Mouse (Mus musculus) forebrain, embryonic 14.5 days (tissue): ENCODE measurements around the gene Hpn. TPM values are rescaled to one million over a fixed set of nuclear protein-coding genes. Genes with fewer than 3 reads are reported as not detected.

Source experiments
- ATAC-seq: fragments of 200-750 bp; cut with Nextera tagmentation; 2 replicates; pipeline ENCODE4 v1.8.0; 2017; ENCODE audit warnings: mild to moderate bottlenecking, moderate library complexity
- DNase-seq: peaks from one replicate; pipeline ENCODE4 v3.0.0-alpha.2; 2015; ENCODE audit warnings: low spot score
- H3K27ac ChIP-seq: fragments of 300-500 bp; sonication (generic); 2 replicates; pipeline ENCODE4 v1.5.1; 2014; ENCODE audit warnings: low read depth, mild to moderate bottlenecking, control low read depth, low read length, moderate library complexity
- H3K27me3 ChIP-seq: fragments of 300-500 bp; sonication (generic); replicated peaks from 2 replicates; pipeline ENCODE4 v1.6.1; 2014; ENCODE audit warnings: low read length, control low read depth, mixed read lengths; ENCODE audit not compliant: control insufficient read depth, insufficient read depth
- H3K36me3 ChIP-seq: fragments of 300-500 bp; sonication (generic); 2 replicates; pipeline ENCODE4 v1.6.1; 2014; ENCODE audit warnings: low read length, control low read depth; ENCODE audit not compliant: control insufficient read depth, insufficient read depth
- H3K4me1 ChIP-seq: fragments of 300-500 bp; sonication (generic); 2 replicates; pipeline ENCODE4 v1.6.1; 2014; ENCODE audit warnings: antibody characterized with exemption, low read length, control low read depth; ENCODE audit not compliant: control insufficient read depth, insufficient read depth
- H3K4me2 ChIP-seq: fragments of 300-500 bp; sonication (generic); 2 replicates; pipeline ENCODE4 v1.6.1; 2014; ENCODE audit warnings: mild to moderate bottlenecking, control low read depth, low read length
- H3K4me3 ChIP-seq: fragments of 300-500 bp; sonication (generic); 2 replicates; pipeline ENCODE4 v1.5.1; 2014; ENCODE audit warnings: low read depth, low read length, control low read depth
- H3K9ac ChIP-seq: fragments of 300-500 bp; sonication (generic); 2 replicates; pipeline ENCODE4 v1.6.1; 2014; ENCODE audit warnings: mild to moderate bottlenecking, low read length, control low read depth, moderate library complexity
- H3K9me3 ChIP-seq: fragments of 300-500 bp; sonication (generic); replicated peaks from 2 replicates; pipeline ENCODE4 v1.6.1; 2016; ENCODE audit warnings: low read length, control low read depth, mixed read lengths; ENCODE audit not compliant: control insufficient read depth
- WGBS: fragments of 180-500 bp; shearing (Covaris S2); extraction: QIAGEN DNeasy Blood & Tissue Kit; methylation state at CpG from one replicate; pipeline ENCODE4 v1.1.7; 2014; 5-methylcytosine and 5-hydroxymethylcytosine counted together
- polyA plus RNA-seq: library from polyadenylated mRNA; unstranded; fragments of >200 nt; fragmentation: Nextera tagmentation; extraction: Ambion mirVana; gene quantifications from 2 replicates; pipeline ENCODE4 v1.2.1, GENCODE M21; 2014

Gene Hpn
- polyA plus RNA-seq, 1 experiment from 2014 or later, result not detected

GRCm38 (mm10) chr7:31130197-31130596 lies 15.1 kb upstream of the Hpn start:
- Histone ChIP-seq H3K4me2 (no peak overlapping the region), H3K9me3 (no peaks in the 10 kb centered on the region), H3K4me3 (no peak overlapping the region), H3K27ac (no peak overlapping the region), H3K36me3 (peaks cover 71% of the 10 kb centered on the region), H3K4me1 (peaks cover 3% of the 10 kb centered on the region; the same call in 1 of the 2 replicates), H3K27me3 (peaks cover 19% of the 10 kb centered on the region), H3K9ac (no peak overlapping the region)
- ATAC-seq (no peak), DNase-seq (no peak)
- 96% methylated on average over 7 of the region's 7 CpGs for WGBS

- Histone ChIP-seq H3K27me3 (peaks cover 19% of the 10 kb centered on the region), H3K36me3 (peaks cover 52% of the 10 kb centered on the region), H3K9ac (no peak overlapping the region), H3K4me3 (no peak overlapping the region), H3K9me3 (no peaks in the 10 kb centered on the region), H3K4me2 (no peak overlapping the region), H3K27ac (no peak overlapping the region), H3K4me1 (peaks cover 3% of the 10 kb centered on the region; the same call in 1 of the 2 replicates)
- 66% methylated on average over 9 of the region's 9 CpGs for WGBS
- DNase-seq (no peak), ATAC-seq (no peak)
These were observed 13.1 kb upstream of the Hpn start for GRCm38 (mm10) chr7:31128157-31128705.

DNA sequence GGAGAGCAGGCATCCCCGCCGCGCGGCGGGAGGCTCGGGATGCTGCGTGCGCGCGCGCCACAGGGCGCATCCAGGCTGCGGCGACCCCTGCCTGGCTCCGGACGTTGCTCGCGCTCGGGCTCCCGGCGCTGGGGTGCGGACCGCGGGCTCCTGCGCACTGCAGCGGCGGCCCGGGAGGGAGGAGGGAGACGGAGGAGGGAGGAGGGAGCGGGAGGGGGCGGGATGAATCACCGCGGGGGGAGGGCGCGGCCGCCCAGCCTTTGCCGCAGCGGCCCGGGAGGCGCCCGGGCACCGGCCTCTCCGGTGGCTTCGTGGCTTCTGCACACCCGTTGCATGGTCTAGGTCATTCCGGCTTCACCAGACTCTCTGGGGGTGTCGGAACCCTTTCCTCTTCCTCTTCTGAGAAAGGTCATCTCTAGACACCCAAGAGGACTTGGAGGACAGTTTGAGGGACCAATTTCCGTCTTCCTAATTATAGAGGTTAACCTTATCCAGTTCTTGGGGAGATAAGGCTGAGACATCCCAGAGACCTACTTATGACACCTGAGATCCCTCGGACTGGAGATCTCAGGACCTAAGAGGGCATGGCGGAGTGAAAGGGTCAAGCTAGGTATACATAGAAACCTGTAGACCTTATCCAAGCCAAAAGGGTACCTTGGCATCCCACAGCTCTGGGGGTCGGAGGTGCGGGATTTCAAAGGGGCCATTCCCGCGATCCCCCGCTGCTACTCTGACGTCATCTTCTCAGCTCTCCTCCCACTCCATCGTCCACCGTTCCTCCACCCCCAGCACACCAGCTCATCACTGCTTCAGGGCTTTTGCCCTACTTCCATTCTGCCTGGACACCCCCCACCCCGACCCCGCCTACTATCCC lies 12.0 kb upstream of the Hpn start, which contains the start of gene Scn1b:
TSS of gene Scn1b (minus strand) at position 153 of the 874 bp plus-strand sequence.
- Histone ChIP-seq H3K4me3 (peak within 1 kb of the TSS; percentile 46), H3K4me2 (peak within 1 kb of the TSS; percentile 83), H3K27me3 (peaks cover 19% of the 10 kb centered on the region), H3K27ac (no peak within 1 kb of the TSS), H3K4me1 (peaks cover 3% of the 10 kb centered on the region; the same call in 1 of the 2 replicates), H3K9ac (peak within 1 kb of the TSS; percentile 65), H3K9me3 (no peaks in the 10 kb centered on the region), H3K36me3 (peaks cover 40% of the 10 kb centered on the region)
- 1% methylated on average over 44 of the region's 60 CpGs for WGBS
- DNase-seq (peak; percentile 23), ATAC-seq (peak; percentile 49)

DNA sequence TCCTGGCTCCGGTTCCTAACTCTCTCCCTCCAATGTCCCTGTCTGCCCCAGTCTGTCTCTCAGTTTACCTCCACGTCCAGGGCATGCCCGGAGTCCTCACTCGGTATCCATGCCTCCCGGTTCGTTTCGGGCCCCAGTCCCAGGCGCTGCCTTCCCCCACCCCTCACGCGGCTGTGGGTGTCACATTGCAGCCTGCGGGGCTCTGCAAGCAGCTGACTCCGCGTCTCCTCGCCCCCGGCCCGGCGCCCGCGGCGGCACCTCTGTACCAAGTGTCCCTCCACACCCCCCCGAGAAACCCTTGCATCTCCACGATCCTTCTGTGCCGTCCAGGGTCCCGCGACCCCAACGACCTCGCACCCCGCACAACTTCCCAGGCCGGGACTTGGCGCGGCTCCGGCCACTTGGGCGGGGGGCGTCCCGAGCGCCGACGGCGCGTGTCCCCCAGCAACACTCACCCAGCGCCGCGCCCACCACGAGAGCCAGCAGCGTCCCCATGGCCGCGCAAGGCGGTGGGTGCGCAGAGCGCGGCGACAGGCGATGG lies 11.2 kb upstream of the Hpn start:
- H3K27ac ChIP-seq, result no peak overlapping the region
- H3K4me1 ChIP-seq, result peaks cover 3% of the 10 kb centered on the region; the same call in 1 of the 2 replicates
- ATAC-seq (peak; percentile 16), DNase-seq (peak; percentile 6)
- peaks cover 19% of the 10 kb centered on the region for H3K27me3 ChIP-seq
- peak overlapping the region; percentile 83 for H3K4me2 ChIP-seq
- peak overlapping the region; percentile 46 for H3K4me3 ChIP-seq
- under 1% methylated on average over 47 of the region's 53 CpGs for WGBS
- H3K36me3 ChIP-seq, result peaks cover 32% of the 10 kb centered on the region
- no peaks in the 10 kb centered on the region for H3K9me3 ChIP-seq
- H3K9ac ChIP-seq, result peak overlapping the region; percentile 65

DNA sequence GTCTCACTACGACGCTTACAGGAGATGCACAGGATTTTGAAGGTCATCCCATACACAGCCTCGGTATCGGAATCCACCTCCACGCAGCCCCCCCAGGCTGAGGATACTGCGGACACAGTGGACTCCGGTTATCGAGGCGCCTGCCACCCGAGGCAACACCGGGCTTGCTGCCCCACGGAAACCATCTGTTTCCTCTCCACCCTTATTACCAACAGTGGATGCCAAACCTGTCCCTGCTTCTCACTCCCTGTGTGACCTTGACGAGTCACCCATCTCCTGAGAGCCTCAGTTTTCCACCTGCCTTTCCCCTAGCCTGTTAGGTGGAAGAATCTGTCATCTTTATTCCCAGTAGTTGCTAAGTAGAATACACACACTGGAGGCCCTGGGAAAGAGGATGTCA lies 10.0 kb upstream of the Hpn start:
- ATAC-seq, result no peak
- DNase-seq, result no peak
- Histone ChIP-seq H3K27me3 (peaks cover 19% of the 10 kb centered on the region), H3K4me2 (no peak overlapping the region), H3K9ac (no peak overlapping the region), H3K9me3 (no peaks in the 10 kb centered on the region), H3K4me1 (peaks cover 3% of the 10 kb centered on the region; the same call in 1 of the 2 replicates), H3K27ac (no peak overlapping the region), H3K36me3 (peaks cover 22% of the 10 kb centered on the region), H3K4me3 (no peak overlapping the region)
- 91% methylated on average over 13 of the region's 13 CpGs for WGBS

DNA sequence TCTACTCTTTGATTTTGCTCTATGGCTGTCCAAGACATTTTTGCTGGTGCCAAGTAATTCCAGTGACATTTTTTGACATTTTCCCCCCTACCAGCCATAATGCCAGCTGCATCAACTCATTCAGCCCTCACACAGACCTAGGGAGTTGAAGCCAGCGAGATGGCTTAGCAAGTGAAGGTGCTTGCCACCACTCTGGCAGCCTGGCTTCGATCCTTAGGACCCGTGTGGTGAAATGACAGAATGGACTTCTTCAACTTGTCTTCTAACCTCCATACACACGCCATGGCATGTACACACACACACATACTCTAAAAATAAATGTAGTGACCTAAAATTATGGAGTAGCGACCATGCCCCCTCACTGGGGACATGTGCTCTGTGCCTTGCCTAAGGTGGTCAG lies 9.3 kb upstream of the Hpn start:
- 86% methylated on average over 5 of the region's 5 CpGs for WGBS
- Histone ChIP-seq H3K27ac (no peak overlapping the region), H3K9me3 (no peaks in the 10 kb centered on the region), H3K9ac (no peak overlapping the region), H3K4me2 (no peak overlapping the region), H3K36me3 (peaks cover 14% of the 10 kb centered on the region), H3K4me1 (peaks cover 3% of the 10 kb centered on the region; the same call in 1 of the 2 replicates), H3K4me3 (no peak overlapping the region), H3K27me3 (peaks cover 19% of the 10 kb centered on the region)
- DNase-seq, result no peak
- ATAC-seq, result no peak

DNA sequence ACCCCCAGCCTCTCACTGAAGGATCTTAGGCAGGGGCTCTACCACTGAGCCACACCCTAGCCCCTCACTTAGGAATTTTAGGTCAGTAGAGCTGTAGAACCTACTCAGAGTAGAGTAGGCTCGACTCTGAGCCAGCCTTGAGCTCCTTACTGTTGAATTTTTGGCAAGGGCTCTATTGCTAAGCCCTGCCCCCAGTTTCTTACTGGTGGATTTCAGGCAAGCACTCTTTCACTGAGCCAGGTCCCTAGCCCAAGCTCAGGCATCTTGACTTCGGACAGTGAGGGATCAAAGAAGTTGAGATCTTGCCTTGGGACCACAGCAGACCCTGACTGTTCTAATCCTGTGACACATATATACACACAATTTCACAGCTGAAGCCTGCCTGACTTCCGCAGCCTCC lies 8.6 kb upstream of the Hpn start:
- H3K27me3 ChIP-seq, result peaks cover 19% of the 10 kb centered on the region
- no peaks in the 10 kb centered on the region for H3K9me3 ChIP-seq
- H3K27ac ChIP-seq, result no peak overlapping the region
- H3K4me1 ChIP-seq, result peaks cover 3% of the 10 kb centered on the region; the same call in 1 of the 2 replicates
- 79% methylated on average over 3 of the region's 3 CpGs for WGBS
- peaks cover 7% of the 10 kb centered on the region for H3K36me3 ChIP-seq
- ATAC-seq, result no peak
- H3K9ac ChIP-seq, result no peak overlapping the region
- no peak overlapping the region for H3K4me3 ChIP-seq
- no peak for DNase-seq
- H3K4me2 ChIP-seq, result no peak overlapping the region

DNA sequence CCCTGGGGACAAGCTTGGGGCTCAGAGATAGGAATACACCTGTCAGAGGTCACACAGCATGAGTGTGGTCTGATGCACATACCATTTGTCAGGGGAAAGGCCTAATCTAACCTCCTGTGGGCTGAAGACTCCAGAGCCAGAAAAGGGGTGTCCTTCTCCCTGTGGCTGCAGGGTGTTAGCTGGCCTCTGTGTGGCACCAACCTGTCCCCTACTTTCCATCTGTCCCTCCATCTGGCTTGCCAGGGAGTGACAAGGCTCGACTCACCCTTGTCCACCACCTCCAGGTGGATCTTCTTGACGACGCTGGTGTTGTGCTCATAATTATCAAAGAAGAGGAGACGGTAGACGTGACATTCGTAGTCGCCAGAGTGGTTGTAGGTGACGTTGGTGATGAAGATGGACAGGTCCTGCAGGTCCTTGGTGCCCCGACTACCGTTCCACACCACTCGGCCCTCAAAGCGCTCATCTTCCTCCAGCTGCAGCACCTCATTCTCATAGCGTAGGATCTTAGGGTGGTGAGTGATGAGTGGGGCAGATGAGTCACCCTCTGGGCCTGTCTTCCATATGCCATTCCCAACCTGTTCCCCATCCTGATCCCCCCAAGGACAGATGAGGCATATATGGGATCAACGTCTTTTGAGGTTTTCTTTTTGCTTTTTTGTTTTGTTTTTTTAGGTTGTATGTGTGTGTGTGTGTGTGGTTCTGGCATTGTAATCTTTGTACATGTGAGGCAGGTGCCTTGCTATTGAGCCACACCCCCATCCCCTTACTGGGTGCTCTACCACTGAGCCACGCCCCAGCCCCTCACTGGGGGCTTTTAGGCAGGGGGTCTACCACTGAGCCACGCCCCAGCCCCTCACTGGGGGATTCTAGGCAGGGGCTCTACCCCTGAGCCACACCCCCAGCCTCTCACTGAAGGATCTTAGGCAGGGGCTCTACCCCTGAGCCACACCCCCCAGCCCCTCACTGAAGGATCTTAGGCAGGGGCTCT lies 7.8 kb upstream of the Hpn start:
- ATAC-seq (no peak), DNase-seq (no peak)
- 86% methylated on average over 16 of the region's 16 CpGs for WGBS
- Histone ChIP-seq H3K27ac (no peak overlapping the region), H3K36me3 (no peaks in the 10 kb centered on the region), H3K9ac (no peak overlapping the region), H3K4me3 (no peak overlapping the region), H3K27me3 (peaks cover 19% of the 10 kb centered on the region), H3K4me1 (peaks cover 3% of the 10 kb centered on the region; the same call in 1 of the 2 replicates), H3K9me3 (no peaks in the 10 kb centered on the region), H3K4me2 (no peak overlapping the region)
